Mouse (Mus musculus) liver, embryonic 14.5 days (tissue): ENCODE measurements around the gene Gng7.

Experiments
- CTCF ChIP-seq: IDR thresholded peaks from 2 replicates; pipeline ENCODE4 v1.5.1; 2016; ENCODE audit warnings: antibody characterized with exemption, low read depth, control low read depth
- EP300 ChIP-seq: IDR thresholded peaks from 2 replicates; pipeline ENCODE4 v1.6.1; 2016; ENCODE audit warnings: antibody characterized with exemption, low read depth

- TF ChIP-seq CTCF: no peak
- no peak for TF ChIP-seq EP300
These were observed 12.6 kb upstream of the Gng7 start for GRCm38 (mm10) chr10:81027331-81027730.
